Mouse (Mus musculus) megakaryocyte, adult 5-6 weeks (primary cell): ENCODE data around the gene Ano9. TPM values are rescaled to one million over a fixed set of nuclear protein-coding genes. Genes with fewer than 3 reads are reported as not detected.

Source experiments
- ATAC-seq: 2 replicates; pipeline ENCODE4 v1.8.0; 2016; ENCODE audit warnings: mild to moderate bottlenecking, inconsistent platforms; ENCODE audit not compliant: poor library complexity, severe bottlenecking
- total RNA-seq, 2 experiments: library from RNA; stranded (forward) in 1 of 2; stranded (reverse) in 1 of 2; fragments of 153-499, 151-499 nt in 1 of 2; fragments of 221-1000, 200-1000 nt in 1 of 2; gene quantifications; 2 replicates each; pipeline versions ENCODE4 v1.2.3 to v1.2.4; 2015 to 2017

Ano9 gene
- total RNA-seq, 2 experiments from 2014 or later = not detected

DNA sequence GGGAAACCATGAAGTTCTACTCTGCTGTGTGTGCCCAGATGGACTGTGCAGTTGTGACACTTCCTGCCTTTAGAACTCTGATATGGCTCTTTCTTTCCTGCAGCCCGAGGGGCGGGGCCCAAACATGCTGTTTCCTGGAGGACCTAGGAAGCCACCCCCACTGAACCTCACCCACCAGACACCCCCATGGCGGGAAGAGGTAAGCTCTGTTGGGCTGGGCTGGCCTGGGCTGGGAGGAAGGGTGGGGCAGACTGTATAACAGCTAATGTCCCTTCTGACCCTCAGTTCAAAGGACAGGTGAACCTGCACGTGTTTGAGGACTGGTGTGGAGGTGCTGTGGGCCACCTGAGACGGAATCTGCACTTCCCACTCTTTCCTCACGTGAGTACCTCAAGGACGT lies 53.4 kb downstream of the Ano9 start:
- peak; percentile 80 for ATAC-seq

DNA sequence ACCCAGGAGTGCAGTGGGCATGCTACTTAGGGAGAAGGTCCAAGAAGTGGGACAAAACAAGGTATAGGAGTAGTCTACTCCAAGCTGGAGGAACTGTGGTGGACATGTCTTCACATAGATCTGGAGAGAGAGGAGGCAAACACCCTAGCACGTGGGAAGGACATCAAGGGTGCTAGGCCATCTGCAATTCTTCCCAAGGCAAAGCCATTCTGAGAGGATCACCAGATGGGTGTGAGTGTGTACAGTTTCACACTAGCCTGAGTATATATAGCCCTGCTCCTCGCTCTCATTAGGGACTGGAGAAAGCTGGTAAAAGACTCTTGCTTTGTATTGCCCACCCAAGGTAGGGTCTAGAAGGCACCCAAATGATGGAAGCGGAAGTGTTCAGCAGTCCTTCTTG lies 54.3 kb downstream of the Ano9 start:
- ATAC-seq = no peak

GRCm38 (mm10) chr7:141062525-141062924 lies 55.1 kb downstream of the Ano9 start:
- no peak for ATAC-seq

GRCm38 (mm10) chr7:141061269-141061692 lies 56.3 kb downstream of the Ano9 start:
- ATAC-seq = no peak

DNA sequence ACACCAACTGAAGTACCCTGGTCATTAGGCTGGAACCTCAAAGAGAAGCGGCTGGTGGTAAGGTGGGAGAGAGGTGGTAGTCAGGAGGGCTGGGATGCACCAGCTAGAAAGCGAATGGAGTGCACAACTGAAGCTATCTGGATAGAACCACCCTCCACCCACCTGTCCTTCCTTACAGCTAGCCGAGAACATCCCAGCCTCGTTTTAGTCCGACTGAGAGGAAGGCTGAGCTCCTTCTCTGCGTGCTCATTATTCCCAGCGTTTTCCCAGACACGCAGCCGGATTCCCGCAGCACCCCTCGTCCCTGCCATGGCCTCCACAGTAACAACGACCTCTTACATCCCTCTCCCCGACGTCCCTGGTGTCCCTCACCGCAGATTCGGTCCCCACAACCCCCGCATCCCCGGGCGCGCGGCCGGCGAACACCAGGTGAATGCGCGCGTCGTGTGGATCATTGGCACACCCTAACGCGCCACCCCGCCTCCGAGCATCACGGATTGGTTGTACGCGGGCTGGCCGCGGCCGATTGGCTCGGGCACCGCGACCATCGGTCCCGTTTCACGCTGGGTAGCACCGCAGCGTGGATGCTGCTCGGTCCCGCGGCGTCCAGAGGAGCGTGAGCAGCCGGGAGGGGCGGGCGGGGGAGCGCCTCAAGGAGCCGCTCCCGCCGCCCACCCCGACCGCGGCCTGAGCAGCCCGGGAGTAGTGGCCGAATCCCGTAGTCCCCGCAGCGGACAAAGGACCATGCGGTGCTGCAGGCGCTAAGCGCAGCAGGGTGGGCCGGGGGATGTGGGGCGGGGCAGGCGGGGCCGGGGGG lies 57.0 kb downstream of the Ano9 start, which contains the start of gene B4galnt4:
Gene B4galnt4, plus strand, starts transcription at position 679 of the 817 bp plus-strand sequence.
- ATAC-seq = peak; percentile 48

DNA sequence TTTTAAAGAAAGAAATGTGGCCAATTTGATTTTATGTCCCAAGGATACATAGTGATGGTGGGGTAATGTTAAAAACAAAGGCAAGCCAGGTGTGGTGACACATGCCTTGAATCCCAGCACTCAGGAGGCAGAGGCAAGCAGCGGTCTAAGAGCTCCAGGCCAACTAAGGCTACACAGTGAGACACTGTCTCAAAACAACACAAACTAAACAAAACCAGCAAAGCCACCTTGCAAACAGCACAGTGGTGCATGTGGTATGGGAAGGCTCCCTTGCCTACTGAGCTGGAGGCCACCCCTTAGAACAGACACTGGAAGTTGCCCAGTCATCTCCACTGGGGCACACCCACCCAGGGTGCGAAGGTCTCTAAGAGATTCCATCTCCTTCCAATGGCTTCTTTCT lies 57.7 kb downstream of the Ano9 start:
- no peak for ATAC-seq

DNA sequence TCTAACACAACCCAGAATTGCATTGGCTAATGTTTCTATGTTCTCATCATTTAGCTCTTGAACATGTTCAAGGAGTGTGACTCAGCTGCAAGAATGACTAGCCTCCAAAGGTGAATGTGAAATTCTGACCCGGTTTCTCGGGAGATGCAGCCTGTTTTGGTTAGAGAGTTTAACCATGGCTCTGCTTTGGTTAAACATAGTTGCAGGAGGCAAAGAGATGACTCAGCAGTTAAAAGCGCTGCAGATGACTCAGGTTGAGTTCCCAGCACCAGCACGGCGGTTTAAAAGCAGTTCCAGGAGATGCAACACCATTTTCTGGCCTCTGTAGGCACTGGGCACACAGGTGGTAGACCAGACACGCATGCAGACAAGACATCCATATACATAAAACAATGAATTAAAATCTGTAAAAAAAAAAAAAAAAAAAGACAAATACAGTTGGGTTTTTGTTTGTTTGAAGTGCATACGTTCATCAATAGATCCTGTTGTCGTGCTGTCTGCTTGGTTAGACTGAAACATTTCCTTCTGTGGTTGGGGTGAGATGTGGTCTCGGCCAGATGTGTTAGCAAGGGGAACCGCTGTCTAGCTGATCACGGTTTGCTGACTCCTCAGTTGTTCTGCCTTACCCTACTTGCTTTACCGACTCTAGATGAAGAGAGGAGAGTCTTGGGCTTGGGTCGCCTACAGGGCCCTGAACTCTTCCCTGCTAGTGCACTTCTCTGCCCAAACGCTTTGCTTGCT lies 58.8 kb downstream of the Ano9 start:
- no peak for ATAC-seq

DNA sequence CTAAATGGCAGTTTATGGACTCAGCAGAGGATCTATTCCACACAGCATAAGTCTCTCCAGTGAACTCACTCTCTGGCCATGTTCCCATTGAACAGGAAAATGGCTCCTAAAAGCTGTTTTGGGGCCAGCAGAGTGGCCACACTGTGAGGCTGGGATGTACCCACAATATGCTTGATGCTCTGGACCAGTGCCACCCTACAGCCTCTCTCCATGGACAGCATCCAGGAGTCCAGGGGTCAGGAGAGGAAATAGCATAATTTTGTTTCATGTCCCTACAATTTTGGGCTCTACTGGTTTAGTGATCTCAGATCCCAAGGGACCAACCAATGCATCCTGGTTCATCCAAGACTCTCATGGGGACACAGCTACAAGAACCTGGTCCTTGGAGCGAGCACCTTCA lies 60.1 kb downstream of the Ano9 start:
- ATAC-seq = no peak

GRCm38 (mm10) chr7:141056976-141057375 lies 60.6 kb downstream of the Ano9 start:
- ATAC-seq = peak; percentile 86

- no peak for ATAC-seq
These were observed 61.8 kb downstream of the Ano9 start for GRCm38 (mm10) chr7:141055785-141056184.

GRCm38 (mm10) chr7:141052421-141052820 lies 65.2 kb downstream of the Ano9 start:
- no peak for ATAC-seq

DNA sequence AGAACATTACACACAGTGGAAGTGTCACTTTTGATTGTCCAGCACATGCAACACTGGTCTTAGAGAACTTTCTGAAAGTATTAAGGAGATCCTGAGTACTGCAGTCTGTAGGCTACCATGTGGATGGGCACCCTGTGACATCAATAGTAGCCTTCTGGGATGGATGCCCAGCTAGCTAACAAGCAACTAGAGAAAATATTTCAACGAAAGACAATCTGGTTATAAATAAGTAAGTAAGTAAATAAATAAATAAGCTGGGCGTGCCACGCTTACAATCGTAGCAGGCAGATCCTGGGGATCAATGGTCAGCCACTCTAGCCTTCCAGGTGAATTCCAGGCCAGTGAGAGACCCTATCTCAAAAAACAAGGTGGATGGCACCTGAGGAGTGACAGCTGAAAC lies 65.6 kb downstream of the Ano9 start:
- no peak for ATAC-seq

Other genes starting within 250 kb of the Ano9 start
- 87.5 and 89.5 TPM in 2 replicates for gene Psmd13, start 235.8 kb downstream of the Ano9 start, total RNA-seq (2015)
- 165 and 167 TPM in 2 replicates for gene Psmd13, start 235.8 kb downstream of the Ano9 start, total RNA-seq (2017)
- gene Sirt3, start 235.5 kb downstream of the Ano9 start, total RNA-seq (2015) = 7.9 and 9.1 TPM in 2 replicates
- gene Sirt3, start 235.5 kb downstream of the Ano9 start, total RNA-seq (2017) = 6.7 and 9.5 TPM in 2 replicates
- not detected in 2 replicates for gene Cox8b, start 217.4 kb downstream of the Ano9 start, total RNA-seq (2015)
- not detected in 2 replicates for gene Cox8b, start 217.4 kb downstream of the Ano9 start, total RNA-seq (2017)
- gene Nlrp6, start 196.9 kb downstream of the Ano9 start, total RNA-seq (2015) = not detected in 2 replicates
- not detected in 2 replicates for gene Nlrp6, start 196.9 kb downstream of the Ano9 start, total RNA-seq (2017)
- 8.7 and 9.3 TPM in 2 replicates for gene Pgghg, start 176.4 kb downstream of the Ano9 start, total RNA-seq (2015)
- 7.8 and 10.2 TPM in 2 replicates for gene Pgghg, start 176.4 kb downstream of the Ano9 start, total RNA-seq (2017)
- gene Ifitm5, start 167.5 kb downstream of the Ano9 start, total RNA-seq (2015) = 0.78 and 2.3 TPM in 2 replicates
- 1.3 TPM in 1 of 2 replicates, not detected in the other for gene Ifitm5, start 167.5 kb downstream of the Ano9 start, total RNA-seq (2017)
- gene Gm45717, start 161.9 kb downstream of the Ano9 start, total RNA-seq (2015) = not detected in 2 replicates
- gene Gm45717, start 161.9 kb downstream of the Ano9 start, total RNA-seq (2017) = 0.88 TPM in 1 of 2 replicates, not detected in the other
- gene Ifitm2, start 161.8 kb downstream of the Ano9 start, total RNA-seq (2015) = 773 and 813 TPM in 2 replicates
- gene Ifitm2, start 161.8 kb downstream of the Ano9 start, total RNA-seq (2017) = 401 and 447 TPM in 2 replicates
- gene Ifitm1, start 150.6 kb downstream of the Ano9 start, total RNA-seq (2015) = 110 and 111 TPM in 2 replicates
- gene Ifitm1, start 150.6 kb downstream of the Ano9 start, total RNA-seq (2017) = 48.4 and 56.3 TPM in 2 replicates
- gene Ifitm3, start 107.0 kb downstream of the Ano9 start, total RNA-seq (2015) = 2,002 and 2,201 TPM in 2 replicates
- 715 and 839 TPM in 2 replicates for gene Ifitm3, start 107.0 kb downstream of the Ano9 start, total RNA-seq (2017)
- 1,773 and 2,031 TPM in 2 replicates for gene Ifitm6, start 99.9 kb downstream of the Ano9 start, total RNA-seq (2015)
- gene Ifitm6, start 99.9 kb downstream of the Ano9 start, total RNA-seq (2017) = 1,518 and 1,657 TPM in 2 replicates
- not detected in 2 replicates for gene Gm17387, start 88.7 kb downstream of the Ano9 start, total RNA-seq (2015)
- not detected in 2 replicates for gene Gm17387, start 88.7 kb downstream of the Ano9 start, total RNA-seq (2017)
- 1.5 and 3.0 TPM in 2 replicates for gene B4galnt4, start 56.7 kb downstream of the Ano9 start, total RNA-seq (2015)
- 1.7 and 2.5 TPM in 2 replicates for gene B4galnt4, start 56.7 kb downstream of the Ano9 start, total RNA-seq (2017)
- gene Pkp3, start 39.6 kb downstream of the Ano9 start, total RNA-seq (2015) = 6.7 and 9.7 TPM in 2 replicates
- gene Pkp3, start 39.6 kb downstream of the Ano9 start, total RNA-seq (2017) = 3.8 and 6.1 TPM in 2 replicates
- gene Sigirr, start 17.2 kb downstream of the Ano9 start, total RNA-seq (2015) = 7.5 and 9.3 TPM in 2 replicates
- gene Sigirr, start 17.2 kb downstream of the Ano9 start, total RNA-seq (2017) = 7.7 and 8.2 TPM in 2 replicates
- gene Ptdss2, start 4.6 kb upstream of the Ano9 start, total RNA-seq (2015) = 7.1 and 10.2 TPM in 2 replicates
- gene Ptdss2, start 4.6 kb upstream of the Ano9 start, total RNA-seq (2017) = 1.9 and 2.6 TPM in 2 replicates
- 70.5 and 86.8 TPM in 2 replicates for gene Rnh1, start 55.1 kb upstream of the Ano9 start, total RNA-seq (2015)
- gene Rnh1, start 55.1 kb upstream of the Ano9 start, total RNA-seq (2017) = 74.2 and 94.3 TPM in 2 replicates
- gene Hras, start 76.2 kb upstream of the Ano9 start, total RNA-seq (2015) = 29.0 and 40.0 TPM in 2 replicates
- gene Hras, start 76.2 kb upstream of the Ano9 start, total RNA-seq (2017) = 20.7 and 27.1 TPM in 2 replicates
- gene Lrrc56, start 76.4 kb upstream of the Ano9 start, total RNA-seq (2015) = 2.1 and 2.2 TPM in 2 replicates
- gene Lrrc56, start 76.4 kb upstream of the Ano9 start, total RNA-seq (2017) = 1.3 and 4.3 TPM in 2 replicates
- gene Lmntd2, start 96.3 kb upstream of the Ano9 start, total RNA-seq (2015) = 0.36 TPM in 1 of 2 replicates, not detected in the other
- 0.04 TPM in 1 of 2 replicates, not detected in the other for gene Lmntd2, start 96.3 kb upstream of the Ano9 start, total RNA-seq (2017)
- gene Rassf7, start 98.1 kb upstream of the Ano9 start, total RNA-seq (2015) = 3.9 and 4.1 TPM in 2 replicates
- gene Rassf7, start 98.1 kb upstream of the Ano9 start, total RNA-seq (2017) = 2.2 and 4.1 TPM in 2 replicates
- gene Phrf1, start 111.0 kb upstream of the Ano9 start, total RNA-seq (2015) = 42.8 and 48.9 TPM in 2 replicates
- 48.7 and 63.5 TPM in 2 replicates for gene Phrf1, start 111.0 kb upstream of the Ano9 start, total RNA-seq (2017)
- 42.6 and 50.5 TPM in 2 replicates for gene Irf7, start 148.7 kb upstream of the Ano9 start, total RNA-seq (2015)
- gene Irf7, start 148.7 kb upstream of the Ano9 start, total RNA-seq (2017) = 60.6 and 65.6 TPM in 2 replicates
- gene Cdhr5, start 159.0 kb upstream of the Ano9 start, total RNA-seq (2015) = not detected in 2 replicates
- gene Cdhr5, start 159.0 kb upstream of the Ano9 start, total RNA-seq (2017) = not detected in 2 replicates
- gene Sct, start 161.3 kb upstream of the Ano9 start, total RNA-seq (2015) = not detected in 2 replicates
- gene Sct, start 161.3 kb upstream of the Ano9 start, total RNA-seq (2017) = not detected in 2 replicates
- gene Drd4, start 174.2 kb upstream of the Ano9 start, total RNA-seq (2015) = not detected in 2 replicates
- not detected in 2 replicates for gene Drd4, start 174.2 kb upstream of the Ano9 start, total RNA-seq (2017)
- 36.1 and 36.5 TPM in 2 replicates for gene Deaf1, start 209.9 kb upstream of the Ano9 start, total RNA-seq (2015)
- gene Deaf1, start 209.9 kb upstream of the Ano9 start, total RNA-seq (2017) = 11.4 and 14.6 TPM in 2 replicates
- 11.8 and 12.0 TPM in 2 replicates for gene Tmem80, start 209.9 kb upstream of the Ano9 start, total RNA-seq (2015)
- 6.0 and 8.7 TPM in 2 replicates for gene Tmem80, start 209.9 kb upstream of the Ano9 start, total RNA-seq (2017)
- not detected in 2 replicates for gene Eps8l2, start 221.1 kb upstream of the Ano9 start, total RNA-seq (2015)
- not detected in 2 replicates for gene Eps8l2, start 221.1 kb upstream of the Ano9 start, total RNA-seq (2017)